Mouse (Mus musculus): ENCODE data around the gene Naa10. TPM values are rescaled to one million over a fixed set of nuclear protein-coding genes. Genes with fewer than 3 reads are reported as not detected.

The Naa10 gene
- total and polyA plus RNA-seq, 2 experiments = 44.6 to 55.9 TPM

DNA sequence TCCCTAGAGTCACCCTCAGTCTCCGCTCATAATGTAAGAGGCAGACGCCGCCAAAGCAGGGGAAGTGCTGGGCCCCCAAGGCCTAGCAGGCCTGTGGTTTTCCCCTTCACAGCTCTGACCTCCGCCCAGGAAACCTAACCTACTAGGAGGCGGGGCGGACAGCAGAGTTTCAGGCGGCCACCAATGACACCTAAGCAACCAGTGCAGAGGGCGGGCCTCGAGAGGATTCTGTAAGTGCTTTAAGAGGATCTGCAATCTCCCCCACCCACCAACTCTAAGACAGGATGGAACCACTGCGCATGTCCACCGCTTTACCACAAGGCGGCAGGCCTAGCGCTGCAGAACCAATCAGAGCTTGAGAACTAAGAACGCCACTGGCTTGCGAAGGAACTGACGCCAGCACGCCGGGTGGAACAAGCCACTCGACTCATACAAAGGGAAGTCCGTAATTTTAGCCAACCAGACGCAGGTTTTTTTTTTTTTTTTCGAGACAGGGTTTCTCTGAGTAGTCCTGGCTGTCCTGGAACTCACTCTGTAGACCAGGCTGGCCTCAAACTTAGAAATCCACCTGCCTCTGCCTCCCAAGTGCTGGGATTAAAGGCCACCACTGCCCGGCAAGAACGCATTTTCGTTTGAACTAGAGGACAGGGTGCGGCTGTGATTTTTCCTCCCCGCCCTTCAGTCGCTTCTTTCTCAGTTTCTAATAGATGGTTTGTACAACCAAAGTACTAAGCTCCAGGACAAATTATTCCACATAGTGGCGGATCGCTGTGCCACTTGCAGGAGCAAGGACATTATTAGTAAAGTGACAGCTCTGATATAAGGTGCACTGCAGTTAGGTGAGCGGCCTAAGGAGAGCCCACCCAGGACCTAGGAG lies 6.7 kb downstream of the Naa10 start:
- H3K79me2 ChIP-seq (ENCODE audit: control insufficient read depth, insufficient read depth, low read length) = no peaks in the 10 kb centered on the region
- TF ChIP-seq CTCF (IDR thresholded peaks at IDR 0.05; ENCODE audit: low read depth, low read length) (peak; percentile 52), POLR2A (IDR thresholded peaks at IDR 0.05; ENCODE audit: extremely low read depth, insufficient read depth, low read length) (peak; percentile 50; the same call in 1 of the 2 replicates)
- WGBS = 8% methylated on average over 31 of the region's 31 CpGs
- H3K27ac ChIP-seq (replicated peaks; ENCODE audit: insufficient read depth, low read depth, low read length) = peak overlapping the region; percentile 77
- H3K27me3 ChIP-seq (ENCODE audit: control insufficient read depth, insufficient read depth, low read length) = no peaks in the 10 kb centered on the region
- H3K4me3 ChIP-seq (ENCODE audit: insufficient read depth, low read depth, low read length) = peak overlapping the region; percentile 45
- DNase-seq (ENCODE audit: extremely low read depth, low read depth, low spot score) = peak; percentile 98
- peaks cover 7% of the 10 kb centered on the region; the same call in 1 of the 2 replicates for H3K36me3 ChIP-seq (ENCODE audit: control insufficient read depth, insufficient read depth, low read length)
- peak overlapping the region; percentile 74 for H3K9ac ChIP-seq (ENCODE audit: low read depth, low read length)
- peaks cover 5% of the 10 kb centered on the region for H3K4me1 ChIP-seq (ENCODE audit: control insufficient read depth, insufficient read depth, low read length)

DNA sequence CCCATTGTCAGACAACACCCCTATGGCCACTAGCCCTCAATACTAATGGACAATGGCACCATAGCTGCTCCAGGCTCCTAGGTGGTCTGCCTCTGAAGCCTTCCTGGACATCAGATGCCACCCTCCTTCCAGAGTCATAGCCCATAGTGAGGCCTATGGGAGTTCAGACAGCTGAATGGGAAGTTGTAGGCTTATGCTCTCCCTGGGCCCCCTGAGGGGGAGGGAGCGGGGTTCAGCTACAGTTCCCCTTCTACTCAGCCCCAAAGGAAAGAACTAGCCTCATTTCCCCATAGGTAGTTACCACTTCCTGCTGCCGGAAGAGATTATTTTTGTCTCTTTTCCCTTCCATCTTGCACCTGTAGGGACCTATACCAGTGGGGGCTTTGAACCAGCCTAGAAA lies 10.2 kb downstream of the Naa10 start:
- H3K4me1 ChIP-seq (ENCODE audit: control insufficient read depth, insufficient read depth, low read length) = peaks cover 5% of the 10 kb centered on the region

DNA sequence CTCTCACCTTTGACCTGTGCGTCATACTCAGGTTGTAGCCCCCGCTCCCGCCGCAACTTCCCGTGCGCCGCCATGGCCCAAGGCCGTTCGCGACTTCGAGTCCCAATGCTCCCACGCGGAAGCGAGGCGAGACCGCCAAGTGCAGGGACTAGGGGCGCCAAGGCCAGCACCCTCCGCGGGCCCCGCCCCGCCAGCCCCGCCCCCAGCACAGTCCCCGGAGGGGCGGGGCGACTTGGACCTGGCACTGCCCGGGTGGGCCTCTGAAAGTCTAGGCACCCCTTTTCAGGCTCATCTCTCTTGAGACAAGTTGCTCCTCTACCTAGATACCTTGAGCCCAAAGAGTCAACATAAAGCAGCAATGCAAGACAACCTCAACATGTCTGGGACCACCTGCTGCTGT lies 10.6 kb downstream of the Naa10 start:
- Histone ChIP-seq H3K27me3 (ENCODE audit: control insufficient read depth, insufficient read depth, low read length) (no peaks in the 10 kb centered on the region), H3K79me2 (ENCODE audit: control insufficient read depth, insufficient read depth, low read length) (no peaks in the 10 kb centered on the region), H3K36me3 (ENCODE audit: control insufficient read depth, insufficient read depth, low read length) (no peaks in the 10 kb centered on the region), H3K4me3 (ENCODE audit: insufficient read depth, low read depth, low read length) (peak overlapping the region; percentile 65), H3K4me1 (ENCODE audit: control insufficient read depth, insufficient read depth, low read length) (peaks cover 5% of the 10 kb centered on the region), H3K27ac (replicated peaks; ENCODE audit: insufficient read depth, low read depth, low read length) (peak overlapping the region; percentile 68), H3K9ac (ENCODE audit: low read depth, low read length) (peak overlapping the region; percentile 70)
- TF ChIP-seq CTCF (IDR thresholded peaks at IDR 0.05; ENCODE audit: low read depth, low read length) (no peak), POLR2A (IDR thresholded peaks at IDR 0.05; ENCODE audit: extremely low read depth, insufficient read depth, low read length) (no peak)
- WGBS = 7% methylated on average over 24 of the region's 26 CpGs
- DNase-seq (ENCODE audit: extremely low read depth, low read depth, low spot score) = no peak

More for the DNA sequence above, 10.2 kb downstream of the Naa10 start:
- Histone ChIP-seq H3K79me2 (ENCODE audit: control insufficient read depth, insufficient read depth, low read length) (no peaks in the 10 kb centered on the region), H3K36me3 (ENCODE audit: control insufficient read depth, insufficient read depth, low read length) (no peaks in the 10 kb centered on the region), H3K4me3 (ENCODE audit: insufficient read depth, low read depth, low read length) (no peak overlapping the region), H3K9ac (ENCODE audit: low read depth, low read length) (no peak overlapping the region), H3K27me3 (ENCODE audit: control insufficient read depth, insufficient read depth, low read length) (no peaks in the 10 kb centered on the region), H3K27ac (replicated peaks; ENCODE audit: insufficient read depth, low read depth, low read length) (peak overlapping the region; percentile 34; the same call in 1 of the 2 replicates)
- DNase-seq (ENCODE audit: extremely low read depth, low read depth, low spot score) = no peak
- TF ChIP-seq CTCF (IDR thresholded peaks at IDR 0.05; ENCODE audit: low read depth, low read length) (no peak), POLR2A (IDR thresholded peaks at IDR 0.05; ENCODE audit: extremely low read depth, insufficient read depth, low read length) (no peak)
- 69% methylated on average over 2 of the region's 2 CpGs for WGBS

DNA sequence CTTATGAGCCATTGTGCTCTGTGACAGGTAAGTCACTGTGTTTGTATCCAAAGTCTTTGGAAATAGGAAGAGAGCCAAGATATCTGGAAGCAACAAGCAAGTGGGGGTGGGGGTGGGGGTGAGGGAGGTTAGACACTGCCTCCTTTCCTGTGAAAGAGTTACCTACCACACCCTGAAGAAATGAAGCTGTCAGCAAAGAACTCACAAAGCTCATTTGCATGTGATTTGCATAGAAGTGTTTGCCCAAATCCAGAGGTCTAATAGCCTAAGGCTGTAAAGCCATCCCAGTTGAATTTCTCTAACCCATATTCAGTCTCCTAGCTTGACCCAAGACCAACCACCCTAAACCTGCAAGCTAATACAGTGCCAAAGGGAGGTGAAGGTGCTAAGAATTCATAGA lies 11.3 kb downstream of the Naa10 start:
- H3K4me1 ChIP-seq (ENCODE audit: control insufficient read depth, insufficient read depth, low read length) = peaks cover 3% of the 10 kb centered on the region
- TF ChIP-seq POLR2A (IDR thresholded peaks at IDR 0.05; ENCODE audit: extremely low read depth, insufficient read depth, low read length) (no peak), CTCF (IDR thresholded peaks at IDR 0.05; ENCODE audit: low read depth, low read length) (no peak)
- peak overlapping the region; percentile 65 for H3K4me3 ChIP-seq (ENCODE audit: insufficient read depth, low read depth, low read length)
- no peak for DNase-seq (ENCODE audit: extremely low read depth, low read depth, low spot score)
- no peaks in the 10 kb centered on the region for H3K79me2 ChIP-seq (ENCODE audit: control insufficient read depth, insufficient read depth, low read length)
- no peaks in the 10 kb centered on the region for H3K27me3 ChIP-seq (ENCODE audit: control insufficient read depth, insufficient read depth, low read length)
- H3K9ac ChIP-seq (ENCODE audit: low read depth, low read length) = no peak overlapping the region
- no peak overlapping the region for H3K27ac ChIP-seq (replicated peaks; ENCODE audit: insufficient read depth, low read depth, low read length)
- H3K36me3 ChIP-seq (ENCODE audit: control insufficient read depth, insufficient read depth, low read length) = no peaks in the 10 kb centered on the region

DNA sequence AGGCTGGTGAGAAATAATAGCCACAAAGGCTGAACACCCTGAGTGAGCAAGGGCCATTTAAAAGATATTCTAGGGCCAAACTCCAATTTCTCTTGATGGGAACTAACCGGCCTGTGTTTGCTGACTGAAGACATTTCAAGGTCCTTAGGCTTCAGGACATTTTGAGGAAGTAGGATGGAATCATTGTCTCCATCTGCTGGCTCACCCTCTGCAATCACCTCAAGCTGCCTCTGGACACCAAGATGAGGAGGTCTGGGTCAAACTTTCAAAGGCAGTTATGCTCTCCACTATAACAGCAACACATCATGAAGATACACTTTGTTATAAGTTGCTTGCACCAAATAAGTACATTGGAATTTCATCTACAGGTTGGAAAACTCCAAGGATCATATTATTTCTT lies 11.7 kb downstream of the Naa10 start:
- Histone ChIP-seq H3K27me3 (ENCODE audit: control insufficient read depth, insufficient read depth, low read length) (no peaks in the 10 kb centered on the region), H3K4me1 (ENCODE audit: control insufficient read depth, insufficient read depth, low read length) (peaks cover 2% of the 10 kb centered on the region; the same call in 1 of the 2 replicates), H3K79me2 (ENCODE audit: control insufficient read depth, insufficient read depth, low read length) (no peaks in the 10 kb centered on the region), H3K4me3 (ENCODE audit: insufficient read depth, low read depth, low read length) (no peak overlapping the region), H3K36me3 (ENCODE audit: control insufficient read depth, insufficient read depth, low read length) (no peaks in the 10 kb centered on the region), H3K9ac (ENCODE audit: low read depth, low read length) (no peak overlapping the region), H3K27ac (replicated peaks; ENCODE audit: insufficient read depth, low read depth, low read length) (no peak overlapping the region)
- WGBS = 31% methylated on average over 1 of the region's 1 CpGs
- TF ChIP-seq CTCF (IDR thresholded peaks at IDR 0.05; ENCODE audit: low read depth, low read length) = no peak
- TF ChIP-seq POLR2A (IDR thresholded peaks at IDR 0.05; ENCODE audit: extremely low read depth, insufficient read depth, low read length) = no peak
- DNase-seq (ENCODE audit: extremely low read depth, low read depth, low spot score) = no peak

DNA sequence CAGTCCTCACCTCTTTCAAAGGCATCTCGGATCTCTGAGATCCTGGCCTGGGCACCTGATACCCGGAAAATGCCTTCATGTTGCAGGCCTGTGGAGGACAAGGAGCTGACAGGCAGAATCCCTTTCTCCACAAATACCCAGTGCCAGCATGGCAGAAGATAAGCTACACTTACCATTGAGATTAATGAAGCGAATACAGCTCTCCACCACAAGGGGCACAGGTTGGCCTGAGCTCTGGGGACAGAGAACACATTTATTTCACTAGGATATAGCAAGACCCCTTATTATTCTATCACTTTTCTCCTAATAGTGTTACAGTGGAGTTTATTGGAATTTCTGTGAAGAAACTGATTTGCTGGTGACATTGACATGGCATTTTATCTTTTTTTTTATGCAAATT lies 23.8 kb downstream of the Naa10 start:
- H3K27ac ChIP-seq (replicated peaks; ENCODE audit: insufficient read depth, low read depth, low read length) = no peak overlapping the region
- H3K79me2 ChIP-seq (ENCODE audit: control insufficient read depth, insufficient read depth, low read length) = no peaks in the 10 kb centered on the region
- TF ChIP-seq CTCF (IDR thresholded peaks at IDR 0.05; ENCODE audit: low read depth, low read length) (no peak), POLR2A (IDR thresholded peaks at IDR 0.05; ENCODE audit: extremely low read depth, insufficient read depth, low read length) (no peak)
- DNase-seq (ENCODE audit: extremely low read depth, low read depth, low spot score) = no peak
- no peaks in the 10 kb centered on the region for H3K27me3 ChIP-seq (ENCODE audit: control insufficient read depth, insufficient read depth, low read length)
- H3K4me1 ChIP-seq (ENCODE audit: control insufficient read depth, insufficient read depth, low read length) = no peaks in the 10 kb centered on the region
- no peaks in the 10 kb centered on the region for H3K36me3 ChIP-seq (ENCODE audit: control insufficient read depth, insufficient read depth, low read length)
- H3K4me3 ChIP-seq (ENCODE audit: insufficient read depth, low read depth, low read length) = no peak overlapping the region
- 79% methylated on average over 3 of the region's 3 CpGs for whole genome bisulfite sequencing
- H3K9ac ChIP-seq (ENCODE audit: low read depth, low read length) = no peak overlapping the region

Data from liver, adult 2 months (tissue).